Mouse (Mus musculus) CH12.LX (cell line): ENCODE results near the gene Nfat5. TPM values are rescaled to one million over a fixed set of nuclear protein-coding genes. Genes with fewer than 3 reads are reported as not detected.
A peak's percentile ranks its signal among the peaks of the same experiment; 100 is the strongest.

ENCODE experiments used
- DNase-seq: peaks from one replicate; pipeline ENCODE4 v3.0.0-alpha.2; 2013; ENCODE audit errors: extremely low read depth
- H3K27ac ChIP-seq: 2 replicates; pipeline ENCODE4 v1.5.1; 2012; ENCODE audit warnings: low read depth, mild to moderate bottlenecking, control low read depth, moderate library complexity; ENCODE audit not compliant: insufficient read depth
- H3K27me3 ChIP-seq: replicated peaks from 2 replicates; pipeline ENCODE3; 2012; ENCODE audit warnings: inconsistent platforms
- H3K36me3 ChIP-seq, 2 experiments: replicated peaks in 1 of 2; 2 replicates each; pipeline versions ENCODE3 to v1.6.1; 2012; ENCODE audit warnings: inconsistent platforms in 1 of 2, low read length in 1 of 2, mild to moderate bottlenecking in 1 of 2, mixed read lengths in 1 of 2, moderate library complexity in 1 of 2; ENCODE audit not compliant: control insufficient read depth in 1 of 2, insufficient read depth in 1 of 2
- H3K4me1 ChIP-seq, 2 experiments: 2 replicates each; pipeline ENCODE4 v1.6.1; 2012; ENCODE audit warnings: inconsistent platforms in 1 of 2, moderate library complexity in 1 of 2; ENCODE audit not compliant: insufficient read depth in 2 of 2, control insufficient read depth in 1 of 2
- H3K4me2 ChIP-seq: 2 replicates; pipeline ENCODE4 v1.6.1; 2012; ENCODE audit warnings: low read depth, mild to moderate bottlenecking, control low read depth; ENCODE audit not compliant: poor library complexity, insufficient read depth, severe bottlenecking
- H3K4me3 ChIP-seq, 3 experiments: fragments of 150-350 bp in 1 of 3; sonication (generic) in 1 of 3; replicated peaks in 1 of 3; 2 replicates each; pipeline versions ENCODE3 to v1.5.1; 2011 to 2012; ENCODE audit warnings: low read depth in 2 of 3, low read length in 2 of 3, mild to moderate bottlenecking in 2 of 3, moderate library complexity in 2 of 3, control low read depth in 1 of 3, improper control_type of control experiment in 1 of 3, inconsistent platforms in 1 of 3, mixed read lengths in 1 of 3; ENCODE audit not compliant: poor library complexity in 1 of 3
- H3K79me2 ChIP-seq: replicated peaks from 2 replicates; pipeline ENCODE4 v1.6.1; 2012; ENCODE audit warnings: mild to moderate bottlenecking, moderate library complexity; ENCODE audit not compliant: control insufficient read depth, poor library complexity, insufficient read depth, severe bottlenecking; ENCODE audit errors: extremely low read depth
- H3K9ac ChIP-seq: 2 replicates; pipeline ENCODE4 v1.6.1; 2012; ENCODE audit warnings: low read depth, mild to moderate bottlenecking, control low read depth, moderate library complexity; ENCODE audit not compliant: insufficient read depth
- H3K9me3 ChIP-seq: replicated peaks from 2 replicates; pipeline ENCODE3; 2012; ENCODE audit warnings: low read length, inconsistent platforms, mixed read lengths
- CHD1 ChIP-seq: IDR thresholded peaks from 2 replicates; pipeline ENCODE4 v1.6.1; 2012; ENCODE audit warnings: low read depth, low read length, improper control_type of control experiment, inconsistent platforms
- CHD2 ChIP-seq: IDR thresholded peaks from 2 replicates; pipeline ENCODE4 v1.6.1; 2011; ENCODE audit warnings: low read length, improper control_type of control experiment
- CTCF ChIP-seq, 2 experiments: IDR thresholded peaks in 1 of 2; conservative IDR thresholded peaks in 1 of 2; 2 replicates each; pipeline ENCODE4 v1.5.1; 2011 to 2012; ENCODE audit warnings: low read depth in 2 of 2, low read length in 2 of 2, improper control_type of control experiment in 1 of 2, inconsistent platforms in 1 of 2, mild to moderate bottlenecking in 1 of 2, moderate library complexity in 1 of 2
- E2F4 ChIP-seq: IDR thresholded peaks from 2 replicates; pipeline ENCODE4 v1.6.1; 2011; ENCODE audit warnings: low read depth, low read length, improper control_type of control experiment; ENCODE audit not compliant: insufficient replicate concordance
- GABPA ChIP-seq: IDR thresholded peaks from 2 replicates; pipeline ENCODE4 v1.6.1; 2012; ENCODE audit warnings: low read depth, low read length, improper control_type of control experiment, inconsistent platforms; ENCODE audit not compliant: insufficient replicate concordance
- HCFC1 ChIP-seq: IDR thresholded peaks from 2 replicates; pipeline ENCODE4 v1.6.1; 2012; ENCODE audit warnings: low read depth, mild to moderate bottlenecking, inconsistent platforms, low read length, improper control_type of control experiment
- IRF4 ChIP-seq: IDR thresholded peaks from 2 replicates; pipeline ENCODE4 v1.6.1; 2014; ENCODE audit warnings: low read depth, mild to moderate bottlenecking, inconsistent platforms, low read length, improper control_type of control experiment
- MAFK ChIP-seq: IDR thresholded peaks from 2 replicates; pipeline ENCODE4 v1.6.1; 2011; ENCODE audit warnings: low read length, improper control_type of control experiment; ENCODE audit not compliant: insufficient replicate concordance
- MAX ChIP-seq: IDR thresholded peaks from 2 replicates; pipeline ENCODE4 v1.6.1; 2011; ENCODE audit warnings: low read length, improper control_type of control experiment
- MAZ ChIP-seq: IDR thresholded peaks from 2 replicates; pipeline ENCODE4 v1.6.1; 2012; ENCODE audit warnings: low read depth, mild to moderate bottlenecking, inconsistent platforms, low read length, improper control_type of control experiment, moderate library complexity
- MXI1 ChIP-seq: IDR thresholded peaks from 2 replicates; pipeline ENCODE4 v1.6.1; 2011; ENCODE audit warnings: mild to moderate bottlenecking, low read depth, low read length, improper control_type of control experiment
- MYC ChIP-seq: IDR thresholded peaks from 2 replicates; pipeline ENCODE4 v1.6.1; 2011; ENCODE audit warnings: low read depth, mild to moderate bottlenecking, improper control_type of control experiment, low read length
- POLR2A ChIP-seq: IDR thresholded peaks from 2 replicates; pipeline ENCODE4 v1.6.1; 2011; ENCODE audit warnings: low read depth, mild to moderate bottlenecking, improper control_type of control experiment, low read length
- POLR2AphosphoS2 ChIP-seq: IDR thresholded peaks from 2 replicates; pipeline ENCODE4 v1.6.1; 2011; ENCODE audit warnings: low read depth, low read length, improper control_type of control experiment
- SIN3A ChIP-seq: IDR thresholded peaks from 2 replicates; pipeline ENCODE4 v1.6.1; 2012; ENCODE audit warnings: low read length, improper control_type of control experiment, inconsistent platforms
- SMC3 ChIP-seq: IDR thresholded peaks from 2 replicates; pipeline ENCODE4 v1.6.1; 2011; ENCODE audit warnings: low read depth, low read length, improper control_type of control experiment
- TBP ChIP-seq: conservative IDR thresholded peaks from 2 replicates; pipeline ENCODE4 v1.6.1; 2011; ENCODE audit warnings: low read depth, low read length, improper control_type of control experiment
- USF1 ChIP-seq: IDR thresholded peaks from 2 replicates; pipeline ENCODE4 v1.6.1; 2014; ENCODE audit warnings: low read depth, mild to moderate bottlenecking, inconsistent platforms, low read length, improper control_type of control experiment
- USF2 ChIP-seq: conservative IDR thresholded peaks from 2 replicates; pipeline ENCODE4 v1.6.1; 2011; ENCODE audit warnings: low read depth, low read length, improper control_type of control experiment
- ZC3H11A ChIP-seq: IDR thresholded peaks from 2 replicates; pipeline ENCODE4 v1.6.1; 2012; ENCODE audit warnings: low read depth, mild to moderate bottlenecking, inconsistent platforms, low read length, improper control_type of control experiment
- ZKSCAN1 ChIP-seq: IDR thresholded peaks from 2 replicates; pipeline ENCODE4 v1.6.1; 2012; ENCODE audit warnings: low read depth, inconsistent platforms, low read length, improper control_type of control experiment, borderline replicate concordance
- ZMIZ1 ChIP-seq: IDR thresholded peaks from 2 replicates; pipeline ENCODE4 v1.6.1; 2012; ENCODE audit warnings: low read depth, mild to moderate bottlenecking, inconsistent platforms, low read length, improper control_type of control experiment
- dilution Hi-C: fragments of 300-500 bp; cut with MboI; formaldehyde crosslinking; loops from 2 replicates; pipeline ENCODE4 v1.14.3; 2020; ENCODE audit warnings: low sequenced_read_pairs; ENCODE audit not compliant: extremely low pct_unique_long_range_greater_than_20kb, extremely low pct_ligation_motif_present
- in situ Hi-C: fragments of 300-500 bp; cut with MboI; formaldehyde crosslinking; loops from 3 replicates; pipeline ENCODE4 v1.14.3; 2019; ENCODE audit warnings: low sequenced_read_pairs, low pct_ligation_motif_present, low pct_unique_long_range_greater_than_20kb, mixed read lengths
- polyA plus RNA-seq: library from polyadenylated mRNA; unstranded; fragments of >175 nt; gene quantifications from 2 replicates; pipeline ENCODE4 v1.2.1, GENCODE M21; 2012; ENCODE audit warnings: low read depth; ENCODE audit not compliant: insufficient read length
- total RNA-seq, 2 experiments: library from RNA; depleted of rRNA; stranded (reverse); fragments of 300-350 nt in 1 of 2; fragments of >200 nt in 1 of 2; gene quantifications; 2 replicates each; pipeline ENCODE4 v1.2.3; 2012 to 2014

Nfat5 gene
- total and polyA plus RNA-seq, 3 experiments: 13.2 to 36.2 (median 18.6) TPM

DNA sequence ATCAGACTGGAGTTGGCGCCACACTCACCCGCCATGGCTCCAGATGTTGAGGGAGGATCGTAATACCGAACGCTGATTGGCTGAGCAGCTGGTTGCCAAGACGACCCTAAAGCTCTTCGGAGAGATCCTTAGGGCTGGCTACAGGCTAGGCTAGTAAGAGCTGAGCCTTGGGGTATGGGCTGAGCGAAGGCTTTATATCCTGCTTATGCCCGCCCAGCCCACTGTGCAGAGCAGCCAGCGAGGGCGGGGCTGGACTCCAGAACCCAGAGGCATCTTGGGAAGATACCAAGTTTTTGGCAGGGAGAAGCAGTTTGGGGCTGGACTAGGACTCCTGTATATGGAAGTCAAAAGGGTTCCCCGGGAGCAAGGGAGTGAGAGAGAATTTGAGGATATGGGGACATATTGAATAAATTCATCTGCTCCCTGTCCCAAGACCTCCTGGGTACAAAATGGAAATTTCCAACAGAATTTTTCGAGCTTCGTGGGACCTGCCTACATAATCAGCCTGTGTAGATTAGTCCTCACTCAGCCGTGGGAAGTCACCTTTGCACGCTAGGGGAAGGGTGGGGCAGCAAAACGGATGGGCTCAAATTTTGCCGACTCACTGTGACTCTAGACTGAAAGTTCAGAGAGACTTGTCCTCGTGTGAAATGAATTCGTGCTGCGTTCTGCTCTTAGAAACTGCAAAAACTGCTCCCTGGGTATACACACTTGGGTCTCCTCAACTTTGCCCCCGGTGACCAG is 109.9 kb downstream of the Nfat5 start, which contains the start of gene Nqo1:
TSS of gene Nqo1 (minus strand) at position 169 of the 744 bp plus-strand sequence.
- no peaks in the 10 kb centered on the region for H3K27me3 ChIP-seq
- peaks cover 0 to 18% of the 10 kb centered on the region in 2 experiments for H3K36me3 ChIP-seq
- TF ChIP-seq USF1: no peak
- TF ChIP-seq SMC3: no peak
- no peak; the same call in 1 of the 2 replicates for TF ChIP-seq E2F4
- TF ChIP-seq POLR2AphosphoS2: no peak
- TF ChIP-seq SIN3A: peak; percentile 63; the same call in 1 of the 2 replicates
- TF ChIP-seq MAX: no peak
- no peak for TF ChIP-seq ZMIZ1
- peak; percentile 88 for TF ChIP-seq MXI1
- peak; percentile 79; the same call in 1 of the 2 replicates for TF ChIP-seq MAFK
- no peak for TF ChIP-seq MAZ
- TF ChIP-seq HCFC1: no peak
- TF ChIP-seq IRF4: no peak
- TF ChIP-seq MYC: 0 out of 2 replicates have a peak, but pooled peaks have one; percentile 28
- TF ChIP-seq POLR2A: peak; percentile 50
- TF ChIP-seq, all 38 proteins: peak for 5
- H3K79me2 ChIP-seq: no peaks in the 10 kb centered on the region
- no peaks in the 10 kb centered on the region for H3K9me3 ChIP-seq
- dilution Hi-C loops: no loop called here
- peak within 1 kb of the TSS; percentile 16 for H3K9ac ChIP-seq
- in situ Hi-C loops: no loop called here
- peak within 1 kb of the TSS; percentile 28 to 48 (median 37) for H3K4me3 ChIP-seq
- DNase-seq: peak; percentile 38
- peak within 1 kb of the TSS; percentile 89 for H3K4me2 ChIP-seq
- no peak within 1 kb of the TSS; the same call in 1 of the 2 replicates for H3K27ac ChIP-seq
- H3K4me1 ChIP-seq: peaks cover 8 to 52% of the 10 kb centered on the region in 2 experiments; a peak in 3 of 4 replicates

DNA sequence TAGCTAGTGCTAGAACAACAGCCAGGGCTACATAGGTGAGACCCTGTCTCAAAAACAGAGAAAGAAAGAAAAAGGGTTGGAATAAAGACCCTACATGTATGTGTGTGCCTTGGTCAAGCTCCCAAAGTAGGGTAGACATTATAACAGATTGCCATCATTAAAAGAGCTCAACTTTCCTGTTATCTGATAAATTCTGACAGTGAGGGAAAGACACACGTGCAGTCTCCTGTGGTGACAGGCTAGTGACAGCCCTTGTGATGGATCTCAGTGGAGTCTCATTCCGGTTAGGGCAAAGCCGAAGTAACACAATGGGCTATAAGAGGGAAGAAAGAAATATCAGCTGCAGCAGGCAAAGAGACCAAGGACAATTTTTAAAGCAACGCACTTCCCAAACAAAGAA is 110.8 kb downstream of the Nfat5 start:
- no peaks in the 10 kb centered on the region for H3K79me2 ChIP-seq
- no peaks in the 10 kb centered on the region for H3K9me3 ChIP-seq
- H3K36me3 ChIP-seq: peaks cover 0 to 23% of the 10 kb centered on the region in 2 experiments
- H3K4me1 ChIP-seq: peaks cover 5 to 49% of the 10 kb centered on the region in 2 experiments; a peak in 2 of 4 replicates
- no peak for DNase-seq
- no peak overlapping the region; the same call in 1 of the 2 replicates for H3K27ac ChIP-seq
- peak overlapping the region; percentile 16; the same call in 1 of the 2 replicates for H3K9ac ChIP-seq
- in situ Hi-C loops (no loop called here), dilution Hi-C loops (no loop called here)
- peak overlapping the region; percentile 89; the same call in 1 of the 2 replicates for H3K4me2 ChIP-seq
- no peak for TF ChIP-seq USF1
- no peak for TF ChIP-seq CTCF (conservative IDR thresholded peaks at IDR 0.05 in 1 of 2, IDR thresholded peaks at IDR 0.05 in 1 of 2; ENCODE audit: low read depth in 2 of 2, low read length in 2 of 2)
- TF ChIP-seq CHD1: no peak
- no peak for TF ChIP-seq MAZ
- TF ChIP-seq ZKSCAN1: no peak
- TF ChIP-seq E2F4: no peak
- no peak for TF ChIP-seq USF2
- TF ChIP-seq MYC: no peak
- TF ChIP-seq MAFK: no peak
- no peak for TF ChIP-seq CHD2
- no peak for TF ChIP-seq GABPA
- TF ChIP-seq TBP: no peak
- TF ChIP-seq ZC3H11A: no peak
- TF ChIP-seq POLR2A: no peak
- H3K4me3 ChIP-seq: peak overlapping the region in 2 of 3 experiments; percentile 37 to 48
- H3K27me3 ChIP-seq: no peaks in the 10 kb centered on the region
